Comparison of ENCODE assay signal across 8 mouse cellular contexts in the genomic region with DNA sequence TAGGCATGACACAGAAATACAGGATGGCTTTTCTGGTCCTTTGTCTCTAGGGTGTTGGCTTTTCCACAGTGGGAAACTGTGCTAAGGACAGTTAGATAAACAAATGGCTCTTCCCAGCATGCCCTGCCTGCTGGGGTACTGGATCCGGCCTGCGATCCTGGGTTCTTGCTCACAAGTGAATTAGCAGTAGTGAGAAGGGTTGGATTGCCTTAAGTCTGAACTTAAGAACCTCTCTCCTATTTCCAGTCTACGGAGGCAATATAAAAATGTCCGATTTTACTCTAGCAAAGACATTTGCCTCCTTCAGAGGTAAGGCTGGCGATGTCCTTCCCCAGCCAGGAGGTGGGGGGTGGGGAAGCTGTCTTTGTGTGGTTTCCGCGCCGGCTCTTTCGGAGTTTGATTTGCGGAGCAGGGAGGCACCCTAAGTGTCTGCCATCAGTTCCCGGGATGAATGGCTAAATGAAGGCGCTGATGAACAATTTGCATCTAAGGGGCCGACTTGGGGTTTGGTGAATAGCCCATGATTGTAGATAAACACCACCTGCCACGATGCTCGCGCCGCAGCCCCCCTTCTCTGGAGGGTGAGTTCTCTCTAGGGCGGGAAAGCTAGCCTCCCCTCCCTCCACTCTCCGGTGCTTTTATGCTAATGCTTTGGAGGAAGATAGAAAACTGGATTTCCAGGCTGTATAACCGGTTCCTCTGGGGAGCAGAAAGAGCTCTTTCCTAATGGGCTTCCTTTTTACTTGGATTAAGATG. TPM values are rescaled to one million over a fixed set of nuclear protein-coding genes. Genes with fewer than 3 reads are reported as not detected.
DNase-seq lines count a peak whose midpoint lies in the region; ATAC-seq and TF ChIP-seq lines count a peak whose summit lies in the region.

No protein-coding gene starts in this region.

- H3K9me3 ChIP-seq in embryonic facial prominence, embryonic 13.5 days, result no peaks in the 10 kb centered on the region
- H3K9me3 ChIP-seq in intestine, embryonic 14.5 days (ENCODE audit: control insufficient read depth, low read length), result no peaks in the 10 kb centered on the region
- no peaks in the 10 kb centered on the region for H3K9me3 ChIP-seq in liver, embryonic 15.5 days (replicated peaks)
- no peaks in the 10 kb centered on the region for H3K9me3 ChIP-seq in neural tube, embryonic 13.5 days

- intact Hi-C loops in gastrocnemius, postnatal 14 days (cut with DNase I; ENCODE audit: low total_unique reads), result no loop called here

- no peak for TF ChIP-seq CTCF in layer of hippocampus, adult 2 months (conservative IDR thresholded peaks at IDR 0.05)

- no peak for ATAC-seq in embryonic facial prominence, embryonic 13.5 days (ENCODE audit: insufficient number of reproducible peaks, insufficient read depth, low FRiP score, low TSS enrichment, low read depth)
- peak; percentile 82; the same call in 1 of the 2 replicates for ATAC-seq in intestine, embryonic 14.5 days (replicated peaks; ENCODE audit: low FRiP score, low TSS enrichment, low read depth)
- ATAC-seq in liver, embryonic 15.5 days (ENCODE audit: insufficient read depth), result no peak
- ATAC-seq in neural tube, embryonic 13.5 days (ENCODE audit: low read depth), result peak; percentile 79
- ATAC-seq in activated CD4-positive, CD25-positive, alpha-beta regulatory T cell, adult 4 months, result no peak

- no peaks in the 10 kb centered on the region for H3K36me3 ChIP-seq in embryonic facial prominence, embryonic 13.5 days
- no peaks in the 10 kb centered on the region for H3K36me3 ChIP-seq in intestine, embryonic 14.5 days (ENCODE audit: control insufficient read depth, insufficient read depth, low read length)
- no peaks in the 10 kb centered on the region for H3K36me3 ChIP-seq in liver, embryonic 15.5 days (replicated peaks)
- H3K36me3 ChIP-seq in neural tube, embryonic 13.5 days, result no peaks in the 10 kb centered on the region

- H3K27ac ChIP-seq in layer of hippocampus, adult 2 months, result peak overlapping the region; percentile 65; the same call in 1 of the 2 replicates
- H3K27ac ChIP-seq in embryonic facial prominence, embryonic 13.5 days, result peak overlapping the region; percentile 77; the same call in 1 of the 2 replicates
- peak overlapping the region; percentile 28 for H3K27ac ChIP-seq in intestine, embryonic 14.5 days (ENCODE audit: low read depth)
- 0 out of 2 replicates have a peak overlapping the region, but pooled peaks have one; percentile 30 for H3K27ac ChIP-seq in liver, embryonic 15.5 days (replicated peaks)
- peak overlapping the region; percentile 90 for H3K27ac ChIP-seq in neural tube, embryonic 13.5 days (replicated peaks)

- H3K4me2 ChIP-seq in embryonic facial prominence, embryonic 13.5 days, result peak overlapping the region; percentile 62
- peak overlapping the region; percentile 57 for H3K4me2 ChIP-seq in intestine, embryonic 14.5 days (ENCODE audit: low read length)
- peak overlapping the region; percentile 60 for H3K4me2 ChIP-seq in liver, embryonic 15.5 days
- peak overlapping the region; percentile 50 for H3K4me2 ChIP-seq in neural tube, embryonic 13.5 days

- H3K9ac ChIP-seq in embryonic facial prominence, embryonic 13.5 days, result peak overlapping the region; percentile 64
- peak overlapping the region; percentile 23 for H3K9ac ChIP-seq in intestine, embryonic 14.5 days (ENCODE audit: low read length)
- peak overlapping the region; percentile 33; the same call in 1 of the 2 replicates for H3K9ac ChIP-seq in liver, embryonic 15.5 days
- H3K9ac ChIP-seq in neural tube, embryonic 13.5 days, result peak overlapping the region; percentile 64

- H3K4me3 ChIP-seq in layer of hippocampus, adult 2 months, result peak overlapping the region; percentile 36
- H3K4me3 ChIP-seq in embryonic facial prominence, embryonic 13.5 days, result peak overlapping the region; percentile 32
- peak overlapping the region; percentile 24; the same call in 1 of the 2 replicates for H3K4me3 ChIP-seq in intestine, embryonic 14.5 days (ENCODE audit: low read depth, low read length)
- H3K4me3 ChIP-seq in liver, embryonic 15.5 days (replicated peaks), result peak overlapping the region; percentile 27
- H3K4me3 ChIP-seq in neural tube, embryonic 13.5 days, result peak overlapping the region; percentile 24

- peaks cover 28% of the 10 kb centered on the region for H3K4me1 ChIP-seq in embryonic facial prominence, embryonic 13.5 days
- peaks cover 20% of the 10 kb centered on the region for H3K4me1 ChIP-seq in intestine, embryonic 14.5 days (replicated peaks; ENCODE audit: control insufficient read depth, insufficient read depth, low read length)
- peaks cover 40% of the 10 kb centered on the region for H3K4me1 ChIP-seq in liver, embryonic 15.5 days (replicated peaks)
- H3K4me1 ChIP-seq in neural tube, embryonic 13.5 days (replicated peaks), result peaks cover 34% of the 10 kb centered on the region

- DNase-seq in layer of hippocampus, adult 2 months (ENCODE audit: low spot score in 2 of 2), result peak in 1 of 2 experiments; percentile 23
- DNase-seq in layer of hippocampus, adult 9-10 months (ENCODE audit: low spot score), result no peak
- DNase-seq in intestine, embryonic 14.5 days (ENCODE audit: low spot score), result peak; percentile 73
- DNase-seq in gastrocnemius, postnatal 14 days, result no peak

- 4% methylated on average over 20 of the region's 20 CpGs for WGBS in embryonic facial prominence, embryonic 13.5 days
- WGBS in intestine, embryonic 14.5 days, result 4% methylated on average over 20 of the region's 20 CpGs
- WGBS in liver, embryonic 15.5 days (ENCODE audit: insufficient replicate concordance), result 6% methylated on average over 20 of the region's 20 CpGs
- under 1% methylated on average over 20 of the region's 20 CpGs for WGBS in neural tube, embryonic 13.5 days

- no peaks in the 10 kb centered on the region for H3K27me3 ChIP-seq in embryonic facial prominence, embryonic 13.5 days
- H3K27me3 ChIP-seq in intestine, embryonic 14.5 days (replicated peaks; ENCODE audit: control insufficient read depth, insufficient read depth, low read length), result no peaks in the 10 kb centered on the region
- H3K27me3 ChIP-seq in liver, embryonic 15.5 days, result no peaks in the 10 kb centered on the region
- H3K27me3 ChIP-seq in neural tube, embryonic 13.5 days, result no peaks in the 10 kb centered on the region

RNA-seq across cellular contexts. Expression of gene Arl4d, which starts 30.7 kb away (rescaled TPM):
- total RNA-seq in layer of hippocampus, adult 2 months (2021), result 10 to 100 TPM; 10.6 to 16.0 TPM
- polyA plus RNA-seq in embryonic facial prominence, embryonic 13.5 days (2015; fragmentation: Nextera tagmentation; extraction: Ambion mirVana), result 3.3 and 3.4 TPM in 2 replicates
- polyA plus RNA-seq in intestine, embryonic 14.5 days (2014; fragmentation: Nextera tagmentation; extraction: Ambion mirVana), result 7.8 and 8.3 TPM in 2 replicates
- polyA plus RNA-seq in liver, embryonic 15.5 days (2015; fragmentation: Nextera tagmentation; extraction: Ambion mirVana), result 0.82 and 0.94 TPM in 2 replicates
- 18.1 and 19.8 TPM in 2 replicates for polyA plus RNA-seq in neural tube, embryonic 13.5 days (2015; fragmentation: Nextera tagmentation; extraction: Ambion mirVana)
- 10 to 100 TPM in 1 of 2 experiments, 1 to 10 TPM in 1; 7.1 to 10.7 TPM for total RNA-seq in gastrocnemius, postnatal 14 days (2021)
- under 1 TPM; 0.32 to 0.36 TPM for polyA plus RNA-seq in activated CD4-positive, CD25-positive, alpha-beta regulatory T cell, adult 4 months (2017; shearing (Covaris generic))

RNA-seq across cellular contexts. Expression of gene Dhx8, which starts 36.6 kb away (rescaled TPM):
- total RNA-seq in layer of hippocampus, adult 2 months (2021), result 10 to 100 TPM; 33.2 to 38.4 TPM
- 45.0 and 49.0 TPM in 2 replicates for polyA plus RNA-seq in embryonic facial prominence, embryonic 13.5 days (2015; fragmentation: Nextera tagmentation; extraction: Ambion mirVana)
- polyA plus RNA-seq in intestine, embryonic 14.5 days (2014; fragmentation: Nextera tagmentation; extraction: Ambion mirVana), result 28.3 and 35.3 TPM in 2 replicates
- 14.1 and 14.8 TPM in 2 replicates for polyA plus RNA-seq in liver, embryonic 15.5 days (2015; fragmentation: Nextera tagmentation; extraction: Ambion mirVana)
- 28.5 and 35.7 TPM in 2 replicates for polyA plus RNA-seq in neural tube, embryonic 13.5 days (2015; fragmentation: Nextera tagmentation; extraction: Ambion mirVana)
- total RNA-seq in gastrocnemius, postnatal 14 days (2021), result 10 to 100 TPM; 12.7 to 13.6 TPM
- 10 to 100 TPM; 23.6 to 25.5 TPM for polyA plus RNA-seq in activated CD4-positive, CD25-positive, alpha-beta regulatory T cell, adult 4 months (2017; shearing (Covaris generic))

Comparison
In these comparisons a context has a peak if more than half of its experiments do, and no peak if none do; other contexts are left out.
1. H3K27ac ChIP-seq: peak in every context shown above with its lines; median percentile 90 in neural tube, embryonic 13.5 days; 77 in embryonic facial prominence, embryonic 13.5 days; 65 in layer of hippocampus, adult 2 months; 30 in liver, embryonic 15.5 days; 28 in intestine, embryonic 14.5 days.
2. ATAC-seq: peak in intestine, embryonic 14.5 days (single experiment) and neural tube, embryonic 13.5 days (single experiment); none in embryonic facial prominence, embryonic 13.5 days (single experiment), liver, embryonic 15.5 days (single experiment) and activated CD4-positive, CD25-positive, alpha-beta regulatory T cell, adult 4 months (single experiment).
3. Peak in every context shown above with its lines, with median percentiles within 50 percentile points of each other: H3K4me3 ChIP-seq, H3K4me2 ChIP-seq and H3K9ac ChIP-seq.